Comparison of ENCODE assay signal across 7 mouse cellular contexts in the genomic region with DNA sequence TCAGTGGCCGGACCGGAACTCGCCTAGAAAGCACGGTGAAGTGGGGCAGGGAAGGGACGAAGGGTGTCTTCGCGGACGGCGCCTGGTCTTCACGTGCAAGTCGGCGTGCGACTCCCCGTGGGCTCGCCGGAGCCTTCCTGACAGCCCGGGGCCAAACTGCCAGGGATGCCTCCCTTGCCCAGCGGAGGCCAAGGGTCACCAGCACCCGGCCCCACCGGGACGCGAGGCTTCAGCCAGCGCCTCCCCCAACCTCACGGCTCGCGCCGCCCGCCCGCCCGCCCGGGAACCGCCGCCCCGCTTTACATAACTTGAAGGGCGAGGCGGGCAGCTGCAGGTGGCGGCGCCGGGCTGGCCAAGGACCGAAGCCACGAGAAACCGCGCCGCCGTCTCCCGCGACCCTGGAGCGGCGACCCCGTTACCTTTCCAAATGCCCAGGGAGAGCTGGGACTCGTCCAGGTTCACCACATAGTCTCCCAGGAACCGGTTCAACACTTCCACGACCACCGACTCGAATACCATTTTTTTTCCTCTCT. TPM values are rescaled to one million over a fixed set of nuclear protein-coding genes. Genes with fewer than 3 reads are reported as not detected.
DNase-seq lines count a peak whose midpoint lies in the region; ATAC-seq and TF ChIP-seq lines count a peak whose summit lies in the region.

No protein-coding gene starts in this region.

- H3K9me3 ChIP-seq in forebrain, embryonic 16.5 days (ENCODE audit: control insufficient read depth, low read length): no peaks in the 10 kb centered on the region
- no peaks in the 10 kb centered on the region for H3K9me3 ChIP-seq in hindbrain, embryonic 14.5 days (ENCODE audit: control insufficient read depth, low read length)

- WGBS in forebrain, embryonic 16.5 days: under 1% methylated on average over 55 of the region's 55 CpGs
- under 1% methylated on average over 55 of the region's 55 CpGs for WGBS in hindbrain, embryonic 14.5 days
- 1% methylated on average over 55 of the region's 55 CpGs for WGBS in spleen, adult 2 months

- peak overlapping the region; percentile 73 for H3K4me3 ChIP-seq in bone marrow macrophage, adult 2 months (ENCODE audit: insufficient read depth, low read length)
- peak overlapping the region; percentile 82 for H3K4me3 ChIP-seq in forebrain, embryonic 16.5 days (replicated peaks; ENCODE audit: low read length)
- H3K4me3 ChIP-seq in hindbrain, embryonic 14.5 days (replicated peaks; ENCODE audit: low read length): peak overlapping the region; percentile 78
- peak overlapping the region; percentile 94 for H3K4me3 ChIP-seq in spleen, adult 2 months (ENCODE audit: extremely low read depth, insufficient read depth, insufficient read length)

- H3K4me2 ChIP-seq in forebrain, embryonic 16.5 days (ENCODE audit: low read length): peak overlapping the region; percentile 94
- H3K4me2 ChIP-seq in hindbrain, embryonic 14.5 days (replicated peaks): peak overlapping the region; percentile 96

- DNase-seq in MN1 (ENCODE audit: low spot score): peak; percentile 33
- no peak for DNase-seq in hindbrain, embryonic 14.5 days (ENCODE audit: low spot score)
- peak; percentile 17 to 24 for DNase-seq in left cerebral cortex, postnatal 14 days (ENCODE audit: low spot score in 2 of 2)
- DNase-seq in spleen, adult 2 months (ENCODE audit: low read depth in 1 of 2, low spot score in 2 of 2): peak in 1 of 2 experiments; percentile 41

- intact Hi-C loops in left cerebral cortex, postnatal 14 days (cut with DNase I): loop anchor here (10.0 kb wide), 1 partner anchor 716 kb away; no protein-coding TSS in a partner anchor

- H3K36me3 ChIP-seq in forebrain, embryonic 16.5 days (ENCODE audit: control insufficient read depth, insufficient read depth): no peaks in the 10 kb centered on the region
- no peaks in the 10 kb centered on the region for H3K36me3 ChIP-seq in hindbrain, embryonic 14.5 days (replicated peaks; ENCODE audit: control insufficient read depth, insufficient read depth)
- H3K36me3 ChIP-seq in spleen, adult 2 months (ENCODE audit: control insufficient read depth, insufficient read depth, low read length): no peaks in the 10 kb centered on the region

- TF ChIP-seq CTCF in bone marrow macrophage, adult 2 months (IDR thresholded peaks at IDR 0.05; ENCODE audit: low read depth, low read length): no peak
- no peak for TF ChIP-seq CTCF in spleen, adult 2 months (IDR thresholded peaks at IDR 0.05; ENCODE audit: extremely low read depth, insufficient read depth, insufficient read length, insufficient replicate concordance)

- H3K27ac ChIP-seq in bone marrow macrophage, adult 2 months (ENCODE audit: insufficient read depth, low read depth, low read length): no peak overlapping the region
- H3K27ac ChIP-seq in forebrain, embryonic 16.5 days (ENCODE audit: low read length): no peak overlapping the region
- 0 out of 2 replicates have a peak overlapping the region, but pooled peaks have one; percentile 20 for H3K27ac ChIP-seq in hindbrain, embryonic 14.5 days
- peak overlapping the region; percentile 67 for H3K27ac ChIP-seq in spleen, adult 2 months (ENCODE audit: insufficient read depth, low read length)

- H3K4me1 ChIP-seq in bone marrow macrophage, adult 2 months (ENCODE audit: control insufficient read depth, insufficient read depth, low read length): peaks cover 18% of the 10 kb centered on the region
- H3K4me1 ChIP-seq in forebrain, embryonic 16.5 days (replicated peaks; ENCODE audit: control insufficient read depth, insufficient read depth, low read length): peaks cover 12% of the 10 kb centered on the region
- peaks cover 5% of the 10 kb centered on the region; the same call in 1 of the 2 replicates for H3K4me1 ChIP-seq in hindbrain, embryonic 14.5 days (replicated peaks; ENCODE audit: control insufficient read depth, insufficient read depth, low read length)
- H3K4me1 ChIP-seq in spleen, adult 2 months (ENCODE audit: control insufficient read depth, insufficient read depth, insufficient read length): peaks cover 7% of the 10 kb centered on the region; the same call in 1 of the 2 replicates

- H3K9ac ChIP-seq in forebrain, embryonic 16.5 days (replicated peaks; ENCODE audit: low read depth, low read length): peak overlapping the region; percentile 67
- peak overlapping the region; percentile 66 for H3K9ac ChIP-seq in hindbrain, embryonic 14.5 days

- ATAC-seq in forebrain, embryonic 16.5 days: peak; percentile 40; the same call in 1 of the 2 replicates
- no peak; the same call in 1 of the 2 replicates for ATAC-seq in hindbrain, embryonic 14.5 days (ENCODE audit: low FRiP score)
- 0 out of 2 replicates have a peak, but pooled peaks have one; percentile 11 for ATAC-seq in megakaryocyte progenitor cell, adult 5-6 weeks (replicated peaks; ENCODE audit: poor library complexity)

- no peak for TF ChIP-seq POLR2A in bone marrow macrophage, adult 2 months (IDR thresholded peaks at IDR 0.05; ENCODE audit: borderline replicate concordance, low read depth, low read length)
- no peak for TF ChIP-seq POLR2A in spleen, adult 2 months (IDR thresholded peaks at IDR 0.05; ENCODE audit: low read depth, low read length)

- H3K27me3 ChIP-seq in forebrain, embryonic 16.5 days (replicated peaks; ENCODE audit: control insufficient read depth, insufficient read depth, low read length): peaks cover 8% of the 10 kb centered on the region; the same call in 1 of the 2 replicates
- H3K27me3 ChIP-seq in hindbrain, embryonic 14.5 days (ENCODE audit: control insufficient read depth, insufficient read depth, low read length): peaks cover 14% of the 10 kb centered on the region
- H3K27me3 ChIP-seq in spleen, adult 2 months (ENCODE audit: control insufficient read depth, insufficient read depth, low read length): no peaks in the 10 kb centered on the region

RNA-seq across cellular contexts. Expression of a gene that starts 0.4 kb away (rescaled TPM):
- polyA plus RNA-seq in bone marrow macrophage, adult 2 months (2012; ENCODE audit: insufficient read depth, insufficient read length, missing spikeins): 24.6 and 27.5 TPM in 2 replicates
- polyA plus RNA-seq in forebrain, embryonic 16.5 days (2015; fragmentation: Nextera tagmentation; extraction: Ambion mirVana): 7.7 and 9.3 TPM in 2 replicates
- polyA plus RNA-seq in hindbrain, embryonic 14.5 days (2014; fragmentation: Nextera tagmentation; extraction: Ambion mirVana): 10.0 and 10.1 TPM in 2 replicates
- 10 to 100 TPM; 62.3 to 64.0 TPM for total RNA-seq in left cerebral cortex, postnatal 14 days (2021)
- 50.9 and 67.2 TPM in 2 replicates for total RNA-seq in megakaryocyte progenitor cell, adult 5-6 weeks (2015)
- total RNA-seq in megakaryocyte progenitor cell, adult 5-6 weeks (2017): 51.8 and 72.8 TPM in 2 replicates
- polyA plus RNA-seq in spleen, adult 2 months (2012; rRNA removed): 2.3 and 2.9 TPM in 2 replicates

Comparison
In these comparisons a context has a peak if more than half of its experiments do, and no peak if none do; other contexts are left out.
1. H3K27ac ChIP-seq: peak in hindbrain, embryonic 14.5 days (single experiment) and spleen, adult 2 months (single experiment); none in bone marrow macrophage, adult 2 months (single experiment) and forebrain, embryonic 16.5 days (single experiment).
2. Peak in every context shown above with its lines, with median percentiles within 50 percentile points of each other: H3K4me3 ChIP-seq.